Mouse (Mus musculus) naive thymus-derived CD4-positive, alpha-beta T cell, adult 5 months (primary cell): ENCODE data around the gene Dusp22. TPM values are rescaled to one million over a fixed set of nuclear protein-coding genes. Genes with fewer than 3 reads are reported as not detected.

Experiments
- polyA plus RNA-seq: library from polyadenylated mRNA; unstranded; fragments of 100-300 nt; shearing (Covaris generic); gene quantifications from one replicate; pipeline ENCODE4 v1.2.1, GENCODE M21; 2017

Dusp22 gene
- polyA plus RNA-seq, result 1.9 TPM

GRCm38 (mm10) chr13:30659613-30660505 is at the start of gene Dusp22:
Gene Dusp22 (plus strand): TSS chr13:30659999.

GRCm38 (mm10) chr13:30749021-30749556 is 89.3 kb downstream of the Dusp22 start, which contains the start of gene Irf4:
Gene Irf4 (plus strand): TSS chr13:30749226.

Other genes starting within 250 kb of the Dusp22 start
- 173 TPM for gene Uqcrfs1, start 114.6 kb upstream of the Dusp22 start, polyA plus RNA-seq
- 12.2 TPM for gene Irf4, start 89.2 kb downstream of the Dusp22 start, polyA plus RNA-seq